In the genomic region with DNA sequence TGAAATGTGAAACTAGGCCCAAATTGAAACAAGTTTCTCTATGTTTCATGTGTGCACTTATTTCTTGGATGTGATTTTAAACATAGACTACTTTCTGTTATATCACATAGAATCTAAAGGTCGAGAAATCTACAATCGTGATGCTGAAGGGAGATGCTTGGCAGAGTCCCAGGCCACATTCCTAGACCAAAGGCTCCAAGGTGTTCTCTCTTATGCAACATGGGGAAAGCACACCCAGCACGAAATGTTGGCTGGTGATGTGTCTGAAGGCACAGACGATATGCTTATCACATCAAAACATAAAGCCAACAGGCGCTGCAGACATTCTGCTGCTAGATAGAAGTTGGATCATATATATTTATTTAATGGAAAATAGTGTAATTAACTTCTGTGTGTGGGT, we compare ENCODE assay signal across 30 mouse cellular contexts. TPM values are rescaled to one million over a fixed set of nuclear protein-coding genes. Genes with fewer than 3 reads are reported as not detected.
A peak's percentile ranks its signal among the peaks of the same experiment; 100 is the strongest.
DNase-seq lines count a peak whose midpoint lies in the region; ATAC-seq and TF ChIP-seq lines count a peak whose summit lies in the region.
"Had no signal": no experiment of that assay in that cellular context is flagged by ENCODE, and none has a peak within 500 bp of the region (broad histone marks: within the 10 kb centered on the region; RNA-seq: fewer than 3 reads in every experiment).

No protein-coding gene starts in this region.

- no peak overlapping the region for H3K9ac ChIP-seq in intestine, embryonic 16.5 days (ENCODE audit: low read depth, low read length)
- H3K9ac ChIP-seq: embryonic facial prominence, embryonic 15.5 days; forebrain, embryonic 12.5 days; forebrain, postnatal 0 days; limb, embryonic 15.5 days; liver, embryonic 13.5 days; lung, embryonic 14.5 days; neural tube, embryonic 12.5 days had no signal

- no peaks in the 10 kb centered on the region for H3K4me1 ChIP-seq in intestine, embryonic 16.5 days (ENCODE audit: control insufficient read depth, insufficient read depth, low read length)
- H3K4me1 ChIP-seq: embryonic facial prominence, embryonic 15.5 days; limb, embryonic 15.5 days; liver, embryonic 13.5 days; neural tube, embryonic 12.5 days had no signal

- no peak for TF ChIP-seq CTCF in layer of hippocampus, adult 2 months (conservative IDR thresholded peaks at IDR 0.05)

- peak overlapping the region; percentile 40; the same call in 1 of the 2 replicates for H3K27ac ChIP-seq in layer of hippocampus, adult 2 months
- no peak overlapping the region for H3K27ac ChIP-seq in intestine, embryonic 16.5 days (ENCODE audit: low read length)
- H3K27ac ChIP-seq: embryonic facial prominence, embryonic 10.5 days; embryonic facial prominence, embryonic 15.5 days; forebrain, embryonic 12.5 days; kidney, postnatal 0 days; limb, embryonic 10.5 days; limb, embryonic 15.5 days; liver, embryonic 13.5 days; neural tube, embryonic 12.5 days; stomach, postnatal 0 days had no signal

- no peak for DNase-seq in layer of hippocampus, adult 2 months (ENCODE audit: low spot score in 2 of 2)
- DNase-seq in layer of hippocampus, adult 9-10 months (ENCODE audit: low spot score), result no peak
- DNase-seq in cerebellum, adult 18-20 months, result peak; percentile 49 to 59
- DNase-seq in cerebellum, adult 9-11 months, result peak; percentile 44
- no peak for DNase-seq in frontal cortex, postnatal 25 days (ENCODE audit: low spot score in 2 of 2)
- no peak for DNase-seq in urinary bladder, postnatal 25 days (ENCODE audit: low spot score)
- DNase-seq: adrenal gland, postnatal 25 days; B cell, adult 2 months; forebrain, postnatal 0 days; gastrocnemius, postnatal 10 days; heart, postnatal 14 days; kidney, adult 2 months; liver, embryonic 13.5 days; lung, embryonic 14.5 days; right cerebral cortex, postnatal 4 days; thymus, adult 18-20 months; thymus, postnatal 25 days had no signal

- 67% methylated on average over 5 of the region's 5 CpGs for WGBS in intestine, embryonic 16.5 days

- no peak overlapping the region for H3K4me3 ChIP-seq in layer of hippocampus, adult 2 months
- no peak overlapping the region for H3K4me3 ChIP-seq in intestine, embryonic 16.5 days (ENCODE audit: low read length)
- H3K4me3 ChIP-seq: embryonic facial prominence, embryonic 10.5 days; embryonic facial prominence, embryonic 15.5 days; forebrain, embryonic 12.5 days; limb, embryonic 10.5 days; limb, embryonic 15.5 days; liver, embryonic 13.5 days; neural tube, embryonic 12.5 days had no signal

- H3K27me3 ChIP-seq in intestine, embryonic 16.5 days (replicated peaks; ENCODE audit: control insufficient read depth, insufficient read depth, low read length), result no peaks in the 10 kb centered on the region
- H3K27me3 ChIP-seq: embryonic facial prominence, embryonic 15.5 days had no signal

- H3K9me3 ChIP-seq in intestine, embryonic 16.5 days (ENCODE audit: control insufficient read depth, low read length), result no peaks in the 10 kb centered on the region
- H3K9me3 ChIP-seq: embryonic facial prominence, embryonic 10.5 days; embryonic facial prominence, embryonic 15.5 days; forebrain, embryonic 12.5 days; limb, embryonic 10.5 days; limb, embryonic 15.5 days; liver, embryonic 13.5 days; neural tube, embryonic 12.5 days had no signal

- no peak overlapping the region for H3K4me2 ChIP-seq in intestine, embryonic 16.5 days (ENCODE audit: low read depth, low read length)
- H3K4me2 ChIP-seq: embryonic facial prominence, embryonic 15.5 days; forebrain, embryonic 12.5 days; limb, embryonic 15.5 days; liver, embryonic 13.5 days; lung, embryonic 14.5 days; midbrain, embryonic 11.5 days; neural tube, embryonic 12.5 days had no signal

- no peaks in the 10 kb centered on the region for H3K36me3 ChIP-seq in intestine, embryonic 16.5 days (ENCODE audit: control insufficient read depth, insufficient read depth, low read length)
- H3K36me3 ChIP-seq: embryonic facial prominence, embryonic 10.5 days; embryonic facial prominence, embryonic 15.5 days; forebrain, embryonic 12.5 days; limb, embryonic 10.5 days; limb, embryonic 15.5 days; liver, embryonic 13.5 days; neural tube, embryonic 12.5 days had no signal

- no peak for ATAC-seq in intestine, embryonic 16.5 days
- ATAC-seq: forebrain, postnatal 0 days; hindbrain, embryonic 16.5 days; midbrain, embryonic 16.5 days had no signal

RNA-seq across cellular contexts. Expression of a gene that starts 25.8 kb away (rescaled TPM):
- 10 to 100 TPM; 29.6 to 31.2 TPM for total RNA-seq in layer of hippocampus, adult 2 months (2021)
- polyA plus RNA-seq in intestine, embryonic 16.5 days (2015; fragmentation: Nextera tagmentation; extraction: Ambion mirVana), result 2.1 and 2.2 TPM in 2 replicates
- total RNA-seq: megakaryocyte, adult 5-6 weeks had no signal

Comparison
In these comparisons a context has a peak if more than half of its experiments do, and no peak if none do; other contexts are left out.
1. DNase-seq: peak in cerebellum, adult 18-20 months (2 of 2) and cerebellum, adult 9-11 months (single experiment); none in layer of hippocampus, adult 2 months (0 of 2), layer of hippocampus, adult 9-10 months (single experiment), frontal cortex, postnatal 25 days (0 of 2) and urinary bladder, postnatal 25 days (single experiment).